Mouse (Mus musculus) megakaryocyte, embryonic 14.5 days (primary cell): ENCODE data around the gene Hhat. TPM values are rescaled to one million over a fixed set of nuclear protein-coding genes. Genes with fewer than 3 reads are reported as not detected.

Source experiments
- H3K27me3 ChIP-seq: replicated peaks from 2 replicates; pipeline ENCODE3; 2012; ENCODE audit warnings: inconsistent platforms
- H3K36me3 ChIP-seq: replicated peaks from 2 replicates; pipeline ENCODE3; 2012; ENCODE audit warnings: low read length, inconsistent platforms, mixed read lengths
- H3K4me1 ChIP-seq: 2 replicates; pipeline ENCODE4 v1.6.1; 2012; ENCODE audit warnings: inconsistent platforms
- H3K4me3 ChIP-seq: replicated peaks from 2 replicates; pipeline ENCODE3; 2012; ENCODE audit warnings: moderate library complexity, mild to moderate bottlenecking, inconsistent platforms
- H3K9me3 ChIP-seq: 2 replicates; pipeline ENCODE4 v1.6.1; 2012; ENCODE audit warnings: inconsistent platforms
- FLI1 ChIP-seq: IDR thresholded peaks from 2 replicates; pipeline ENCODE4 v1.6.1; 2012; ENCODE audit warnings: low read length, inconsistent platforms, mixed read lengths
- GATA1 ChIP-seq: IDR thresholded peaks from 3 replicates; pipeline ENCODE4 v1.6.1; 2012; ENCODE audit warnings: mixed read lengths, low read length, inconsistent platforms, borderline replicate concordance
- polyA plus RNA-seq: library from polyadenylated mRNA; stranded (reverse); fragments of >175 nt; gene quantifications from 2 replicates; pipeline ENCODE4 v1.2.3, GENCODE M21; 2012; ENCODE audit warnings: low replicate concordance; ENCODE audit not compliant: insufficient read depth

The Hhat gene
- polyA plus RNA-seq, 1 experiment, result 0.03 TPM

GRCm38 (mm10) chr1:192657417-192657816, 113.6 kb downstream of the Hhat start:
- H3K36me3 ChIP-seq, result no peaks in the 10 kb centered on the region
- peaks cover 1% of the 10 kb centered on the region for H3K27me3 ChIP-seq
- no peak for TF ChIP-seq FLI1
- TF ChIP-seq GATA1, result no peak
- peaks cover 8% of the 10 kb centered on the region for H3K9me3 ChIP-seq
- H3K4me1 ChIP-seq, result peaks cover 7% of the 10 kb centered on the region; the same call in 1 of the 2 replicates
- no peak overlapping the region for H3K4me3 ChIP-seq

- H3K27me3 ChIP-seq, result no peaks in the 10 kb centered on the region
- H3K4me3 ChIP-seq, result no peak overlapping the region
- H3K4me1 ChIP-seq, result no peaks in the 10 kb centered on the region
- TF ChIP-seq GATA1, result no peak
- TF ChIP-seq FLI1, result no peak
- no peaks in the 10 kb centered on the region for H3K9me3 ChIP-seq
- H3K36me3 ChIP-seq, result no peaks in the 10 kb centered on the region
These were observed 118.9 kb downstream of the Hhat start for GRCm38 (mm10) chr1:192651981-192652605.

GRCm38 (mm10) chr1:192650586-192650985, 120.4 kb downstream of the Hhat start:
- TF ChIP-seq FLI1 (no peak), GATA1 (no peak)
- Histone ChIP-seq H3K4me1 (no peaks in the 10 kb centered on the region), H3K4me3 (no peak overlapping the region), H3K27me3 (no peaks in the 10 kb centered on the region), H3K36me3 (no peaks in the 10 kb centered on the region), H3K9me3 (no peaks in the 10 kb centered on the region)

GRCm38 (mm10) chr1:192650023-192650422, 121.0 kb downstream of the Hhat start:
- Histone ChIP-seq H3K36me3 (no peaks in the 10 kb centered on the region), H3K4me1 (no peaks in the 10 kb centered on the region), H3K27me3 (no peaks in the 10 kb centered on the region), H3K4me3 (no peak overlapping the region), H3K9me3 (no peaks in the 10 kb centered on the region)
- TF ChIP-seq GATA1 (no peak), FLI1 (no peak)

- TF ChIP-seq GATA1 (no peak), FLI1 (no peak)
- no peaks in the 10 kb centered on the region for H3K4me1 ChIP-seq
These were observed 121.8 kb downstream of the Hhat start for GRCm38 (mm10) chr1:192649233-192649632.

GRCm38 (mm10) chr1:192647361-192647760, 123.7 kb downstream of the Hhat start:
- no peaks in the 10 kb centered on the region for H3K36me3 ChIP-seq
- no peak overlapping the region for H3K4me3 ChIP-seq
- no peaks in the 10 kb centered on the region for H3K4me1 ChIP-seq
- H3K27me3 ChIP-seq, result no peaks in the 10 kb centered on the region
- TF ChIP-seq FLI1 (no peak), GATA1 (no peak)
- no peaks in the 10 kb centered on the region for H3K9me3 ChIP-seq

More at GRCm38 (mm10) chr1:192649233-192649632, 121.8 kb downstream of the Hhat start:
- Histone ChIP-seq H3K27me3 (no peaks in the 10 kb centered on the region), H3K36me3 (no peaks in the 10 kb centered on the region), H3K4me3 (no peak overlapping the region), H3K9me3 (no peaks in the 10 kb centered on the region)

- Histone ChIP-seq H3K36me3 (no peaks in the 10 kb centered on the region), H3K4me1 (no peaks in the 10 kb centered on the region), H3K27me3 (peaks cover 2% of the 10 kb centered on the region), H3K4me3 (no peak overlapping the region), H3K9me3 (0 out of 2 replicates have a peak, but pooled peaks cover 4% of the 10 kb centered on the region)
- TF ChIP-seq FLI1, result no peak
- no peak for TF ChIP-seq GATA1
These were observed 128.9 kb downstream of the Hhat start for GRCm38 (mm10) chr1:192642126-192642525.

GRCm38 (mm10) chr1:192639175-192639574, 131.8 kb downstream of the Hhat start:
- Histone ChIP-seq H3K36me3 (no peaks in the 10 kb centered on the region), H3K27me3 (peaks cover 2% of the 10 kb centered on the region), H3K9me3 (peaks cover 26% of the 10 kb centered on the region), H3K4me1 (no peaks in the 10 kb centered on the region), H3K4me3 (no peak overlapping the region)
- no peak for TF ChIP-seq GATA1
- TF ChIP-seq FLI1, result no peak

GRCm38 (mm10) chr1:192621843-192622242, 149.2 kb downstream of the Hhat start:
- TF ChIP-seq FLI1 (no peak), GATA1 (no peak)
- H3K4me3 ChIP-seq, result no peak overlapping the region
- H3K27me3 ChIP-seq, result no peaks in the 10 kb centered on the region
- H3K36me3 ChIP-seq, result no peaks in the 10 kb centered on the region
- H3K9me3 ChIP-seq, result peaks cover 18% of the 10 kb centered on the region
- no peaks in the 10 kb centered on the region for H3K4me1 ChIP-seq

GRCm38 (mm10) chr1:192613271-192613670, 157.8 kb downstream of the Hhat start:
- TF ChIP-seq FLI1 (no peak), GATA1 (no peak)
- 0 out of 2 replicates have a peak, but pooled peaks cover 3% of the 10 kb centered on the region for H3K4me1 ChIP-seq
- no peak overlapping the region for H3K4me3 ChIP-seq
- no peaks in the 10 kb centered on the region for H3K9me3 ChIP-seq
- H3K27me3 ChIP-seq, result peaks cover 15% of the 10 kb centered on the region
- H3K36me3 ChIP-seq, result no peaks in the 10 kb centered on the region
